Mouse (Mus musculus) ES-E14 (cell line): ENCODE data around the gene Btbd2. TPM values are rescaled to one million over a fixed set of nuclear protein-coding genes. Genes with fewer than 3 reads are reported as not detected.

Experiments used
- DNase-seq: peaks from one replicate; pipeline ENCODE4 v3.0.0-alpha.2; 2013; ENCODE audit warnings: low read depth, low spot score
- H3K27ac ChIP-seq: 2 replicates; pipeline ENCODE4 v1.5.1; 2012; ENCODE audit warnings: low read depth, mild to moderate bottlenecking, low read length, moderate library complexity, mixed read lengths; ENCODE audit not compliant: poor library complexity, insufficient read depth, severe bottlenecking
- H3K36me3 ChIP-seq: 2 replicates; pipeline ENCODE4 v1.6.1; 2012; ENCODE audit warnings: mild to moderate bottlenecking, low read length, moderate library complexity, mixed read lengths; ENCODE audit not compliant: control insufficient read depth, poor library complexity, insufficient read depth, severe bottlenecking
- H3K4me1 ChIP-seq, 2 experiments: fragments of 150-350 bp in 1 of 2; sonication (generic) in 1 of 2; 2 replicates each; pipeline ENCODE4 v1.6.1; 2012; ENCODE audit warnings: low read length in 2 of 2, mild to moderate bottlenecking in 1 of 2, mixed read lengths in 1 of 2; ENCODE audit not compliant: control insufficient read depth in 2 of 2, insufficient read depth in 2 of 2, poor library complexity in 1 of 2
- H3K4me3 ChIP-seq, 2 experiments: fragments of 150-350 bp in 1 of 2; sonication (generic) in 1 of 2; 2 replicates each; pipeline ENCODE4 v1.5.1; 2012; ENCODE audit warnings: low read length in 2 of 2, low read depth in 1 of 2, mild to moderate bottlenecking in 1 of 2, mixed read lengths in 1 of 2; ENCODE audit not compliant: insufficient read depth in 1 of 2, poor library complexity in 1 of 2, severe bottlenecking in 1 of 2
- H3K9ac ChIP-seq: 2 replicates; pipeline ENCODE4 v1.6.1; 2012; ENCODE audit warnings: low read depth, mild to moderate bottlenecking, low read length, mixed read lengths; ENCODE audit not compliant: poor library complexity, insufficient read depth, severe bottlenecking
- H3K9me3 ChIP-seq: fragments of 150-350 bp; sonication (generic); 2 replicates; pipeline ENCODE4 v1.6.1; 2012; ENCODE audit warnings: low read depth, mild to moderate bottlenecking, low read length; ENCODE audit not compliant: control insufficient read depth, insufficient read depth
- CHD2 ChIP-seq: IDR thresholded peaks from 2 replicates; pipeline ENCODE4 v1.6.1; 2014; ENCODE audit warnings: mild to moderate bottlenecking, low read depth, low read length, inconsistent platforms
- HCFC1 ChIP-seq: IDR thresholded peaks from 2 replicates; pipeline ENCODE4 v1.6.1; 2012; ENCODE audit warnings: low read length, inconsistent platforms, borderline replicate concordance; ENCODE audit not compliant: insufficient read depth
- MAFK ChIP-seq: IDR thresholded peaks from 2 replicates; pipeline ENCODE4 v1.6.1; 2014; ENCODE audit warnings: mild to moderate bottlenecking, low read depth, low read length, inconsistent platforms; ENCODE audit not compliant: insufficient read depth
- ZC3H11A ChIP-seq: IDR thresholded peaks from 2 replicates; pipeline ENCODE4 v1.6.1; 2012; ENCODE audit warnings: low read depth, mild to moderate bottlenecking, inconsistent platforms, low read length, borderline replicate concordance
- ZNF384 ChIP-seq: IDR thresholded peaks from 2 replicates; pipeline ENCODE4 v1.6.1; 2012; ENCODE audit warnings: low read depth, low read length, inconsistent platforms
- in situ Hi-C, 2 experiments: fragments of 600-800 bp; cut with MboI; formaldehyde crosslinking; loops; one replicate each; pipeline ENCODE4 v1.15.1; 2025; ENCODE audit warnings: low sequenced_read_pairs in 2 of 2, inconsistent platforms in 1 of 2; ENCODE audit not compliant: unreplicated experiment in 2 of 2
- total RNA-seq: library from RNA; depleted of rRNA; stranded (reverse); fragments of 300-350 nt; gene quantifications from 2 replicates; pipeline ENCODE4 v1.2.3, GENCODE M21; 2012

Gene Btbd2
- total RNA-seq, 1 experiment: 45.7 TPM

GRCm38 (mm10) chr10:80613821-80614220 is 43.0 kb downstream of the Btbd2 start:
- no peak overlapping the region for H3K27ac ChIP-seq
- no peaks in the 10 kb centered on the region for H3K9me3 ChIP-seq
- peaks cover 0 to 3% of the 10 kb centered on the region in 2 experiments; a peak in 1 of 4 replicates for H3K4me1 ChIP-seq
- TF ChIP-seq ZC3H11A (no peak), CHD2 (no peak)
- H3K36me3 ChIP-seq: peaks cover 35% of the 10 kb centered on the region
- H3K4me3 ChIP-seq: no peak overlapping the region
- H3K9ac ChIP-seq: 0 out of 2 replicates have a peak overlapping the region, but pooled peaks have one; percentile 5
- DNase-seq: no peak
- in situ Hi-C loops: no loop called here

- peaks cover 54% of the 10 kb centered on the region for H3K36me3 ChIP-seq
- in situ Hi-C loops: no loop called here
- no peaks in the 10 kb centered on the region for H3K9me3 ChIP-seq
- TF ChIP-seq ZNF384 (no peak), HCFC1 (no peak), ZC3H11A (no peak), MAFK (no peak), CHD2 (no peak)
- no peak overlapping the region for H3K4me3 ChIP-seq
- H3K4me1 ChIP-seq: peaks cover 0 to 11% of the 10 kb centered on the region in 2 experiments; a peak in 1 of 4 replicates
- no peak for DNase-seq
- H3K27ac ChIP-seq: no peak overlapping the region
- no peak overlapping the region for H3K9ac ChIP-seq
Measured at GRCm38 (mm10) chr10:80611905-80612304, 45.0 kb downstream of the Btbd2 start.

GRCm38 (mm10) chr10:80611024-80611423 is 45.8 kb downstream of the Btbd2 start:
- Histone ChIP-seq H3K4me3 (no peak overlapping the region), H3K4me1 (peaks cover 0 to 14% of the 10 kb centered on the region in 2 experiments; a peak in 1 of 4 replicates), H3K27ac (no peak overlapping the region), H3K9me3 (no peaks in the 10 kb centered on the region), H3K36me3 (peaks cover 60% of the 10 kb centered on the region), H3K9ac (no peak overlapping the region)
- DNase-seq: no peak
- no peak for TF ChIP-seq ZC3H11A
- no peak for TF ChIP-seq MAFK
- no peak for TF ChIP-seq HCFC1
- TF ChIP-seq ZNF384: no peak
- no peak for TF ChIP-seq CHD2
- in situ Hi-C loops: no loop called here

- TF ChIP-seq MAFK (no peak), ZC3H11A (no peak), HCFC1 (no peak), ZNF384 (no peak), CHD2 (no peak)
- H3K36me3 ChIP-seq: peaks cover 57% of the 10 kb centered on the region
- H3K27ac ChIP-seq: no peak overlapping the region
- in situ Hi-C loops: no loop called here
- no peak for DNase-seq
- peaks cover 0 to 14% of the 10 kb centered on the region in 2 experiments; a peak in 1 of 4 replicates for H3K4me1 ChIP-seq
- H3K9me3 ChIP-seq: no peaks in the 10 kb centered on the region
- H3K9ac ChIP-seq: no peak overlapping the region
- H3K4me3 ChIP-seq: no peak overlapping the region
Measured at GRCm38 (mm10) chr10:80610116-80610785, 46.6 kb downstream of the Btbd2 start.
